Mouse (Mus musculus) hindbrain, postnatal 0 days (tissue): ENCODE results near the gene Lztfl1. TPM values are rescaled to one million over a fixed set of nuclear protein-coding genes. Genes with fewer than 3 reads are reported as not detected.
"Not testable (repeated sequence)": the region's sequence is repeated elsewhere in the genome, so short reads cannot be mapped to it uniquely, and the experiment has no call there.

Experiments
- ATAC-seq: fragments of 200-750 bp; cut with Nextera tagmentation; 2 replicates; pipeline ENCODE4 v1.8.0; 2017; ENCODE audit warnings: mild to moderate bottlenecking, moderate TSS enrichment, moderate library complexity
- DNase-seq: peaks from one replicate; pipeline ENCODE4 v3.0.0-alpha.2; 2015; ENCODE audit warnings: low spot score
- H3K27ac ChIP-seq: fragments of 300-500 bp; sonication (generic); 2 replicates; pipeline ENCODE4 v1.5.1; 2014; ENCODE audit warnings: mild to moderate bottlenecking
- H3K27me3 ChIP-seq: fragments of 300-500 bp; sonication (generic); 2 replicates; pipeline ENCODE4 v1.6.1; 2014; ENCODE audit warnings: low read length, mixed read lengths; ENCODE audit not compliant: insufficient read depth
- H3K36me3 ChIP-seq: fragments of 300-500 bp; sonication (generic); 2 replicates; pipeline ENCODE4 v1.6.1; 2014; ENCODE audit warnings: low read length, mixed read lengths; ENCODE audit not compliant: insufficient read depth
- H3K4me1 ChIP-seq: fragments of 300-500 bp; sonication (generic); 2 replicates; pipeline ENCODE4 v1.6.1; 2014; ENCODE audit warnings: antibody characterized with exemption, low read length, mixed read lengths; ENCODE audit not compliant: insufficient read depth
- H3K4me2 ChIP-seq: fragments of 300-500 bp; sonication (generic); 2 replicates; pipeline ENCODE4 v1.6.1; 2014; ENCODE audit warnings: low read depth, mild to moderate bottlenecking, low read length, moderate library complexity, mixed read lengths
- H3K4me3 ChIP-seq: fragments of 300-500 bp; sonication (generic); 2 replicates; pipeline ENCODE4 v1.5.1; 2014; ENCODE audit warnings: low read length
- H3K9ac ChIP-seq: fragments of 300-500 bp; sonication (generic); replicated peaks from 2 replicates; pipeline ENCODE4 v1.6.1; 2014; ENCODE audit warnings: mild to moderate bottlenecking, low read length, moderate library complexity, mixed read lengths
- H3K9me3 ChIP-seq: fragments of 300-500 bp; sonication (generic); 2 replicates; pipeline ENCODE4 v1.6.1; 2016; ENCODE audit warnings: low read length, mixed read lengths
- CTCF ChIP-seq: IDR thresholded peaks from 2 replicates; pipeline ENCODE4 v1.5.1; 2016; ENCODE audit warnings: antibody characterized with exemption, control low read depth, low read depth
- WGBS: fragments of 180-500 bp; shearing (Covaris S2); extraction: QIAGEN DNeasy Blood & Tissue Kit; methylation state at CpG from one replicate; pipeline ENCODE4 v1.1.7; 2014; 5-methylcytosine and 5-hydroxymethylcytosine counted together
- polyA plus RNA-seq: library from polyadenylated mRNA; unstranded; fragments of >200 nt; fragmentation: Nextera tagmentation; extraction: Ambion mirVana; gene quantifications from 2 replicates; pipeline ENCODE4 v1.2.1, GENCODE M21; 2015
- total RNA-seq: library from RNA; depleted of rRNA; stranded (reverse); fragments of >200 nt; gene quantifications from 2 replicates; pipeline ENCODE4 v1.2.3, GENCODE M21; 2014

Lztfl1 gene
- total and polyA plus RNA-seq, 2 experiments from 2014 or later: 21.4 to 43.3 TPM

DNA sequence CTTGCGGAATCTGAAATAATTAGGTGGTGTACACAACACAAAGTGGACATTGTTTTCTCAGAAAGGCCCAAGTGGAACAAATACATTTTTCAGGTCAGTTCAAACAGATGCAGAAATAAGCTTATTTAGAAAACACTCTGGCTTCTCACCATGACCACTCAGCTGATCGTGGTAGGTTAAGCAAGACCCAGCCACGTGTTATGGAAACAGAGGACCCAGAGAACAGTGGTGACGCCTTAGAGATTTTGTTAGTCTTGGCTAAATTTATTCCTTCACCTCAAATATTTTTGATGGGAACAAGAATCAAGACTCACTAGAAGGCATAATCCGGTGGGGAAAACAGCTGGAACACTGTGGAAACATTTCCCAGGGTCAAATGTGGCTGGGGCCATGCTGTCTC, 31.3 kb downstream of the Lztfl1 start:
- Histone ChIP-seq H3K4me3 (no peak overlapping the region), H3K4me1 (no peaks in the 10 kb centered on the region), H3K27ac (no peak overlapping the region), H3K36me3 (no peaks in the 10 kb centered on the region), H3K27me3 (no peaks in the 10 kb centered on the region), H3K9ac (no peak overlapping the region), H3K4me2 (no peak overlapping the region), H3K9me3 (no peaks in the 10 kb centered on the region)
- ATAC-seq (no peak), DNase-seq (peak; percentile 2)
- TF ChIP-seq CTCF: no peak
- 60% methylated on average over 5 of the region's 5 CpGs for WGBS

DNA sequence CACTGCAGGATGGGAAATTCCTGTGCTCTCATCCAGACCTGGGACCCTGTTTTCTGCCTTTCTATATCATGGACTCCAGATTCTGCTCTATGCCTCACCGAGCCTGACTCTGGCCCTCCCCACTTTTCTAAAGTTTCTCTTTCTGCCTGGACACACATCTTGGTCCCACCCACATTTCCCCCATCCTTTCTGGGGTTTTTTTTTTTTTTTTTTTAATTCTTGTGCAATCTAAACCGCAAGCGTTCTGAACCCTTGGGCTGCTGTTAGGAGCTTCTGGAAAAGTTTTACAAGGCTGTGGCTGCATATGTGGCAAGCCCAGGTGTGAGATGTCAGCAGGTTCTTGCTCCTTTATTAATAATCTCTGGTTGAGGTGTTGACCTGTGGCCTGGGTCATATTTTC, 33.8 kb downstream of the Lztfl1 start:
- H3K9me3 ChIP-seq: no peaks in the 10 kb centered on the region
- no peak overlapping the region for H3K9ac ChIP-seq
- WGBS: 63% methylated on average over 3 of the region's 3 CpGs
- ATAC-seq (no peak), DNase-seq (no peak)
- H3K4me3 ChIP-seq: no peak overlapping the region
- H3K4me1 ChIP-seq: no peaks in the 10 kb centered on the region
- no peak overlapping the region for H3K27ac ChIP-seq
- H3K4me2 ChIP-seq: no peak overlapping the region
- no peaks in the 10 kb centered on the region for H3K36me3 ChIP-seq
- TF ChIP-seq CTCF: no peak
- no peaks in the 10 kb centered on the region for H3K27me3 ChIP-seq

DNA sequence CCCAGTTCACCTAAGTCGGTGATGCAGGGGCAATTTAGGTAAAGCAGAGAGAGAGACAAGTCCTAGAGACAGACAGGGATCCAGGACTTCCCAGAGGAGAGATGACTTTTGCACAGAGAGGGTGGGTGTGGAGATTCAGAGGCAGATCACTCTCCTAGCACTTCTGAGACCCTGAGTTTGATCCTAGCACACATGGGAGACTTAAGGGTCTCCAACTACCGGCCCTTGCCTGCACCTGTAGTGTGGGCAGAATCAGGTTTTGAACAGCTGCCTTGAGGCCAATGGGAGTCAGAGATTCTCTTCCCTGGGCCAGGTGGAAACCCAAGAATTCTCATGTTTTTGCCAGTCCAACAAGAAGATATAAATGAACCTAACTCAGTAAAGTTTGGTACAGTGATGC, 38.3 kb downstream of the Lztfl1 start:
- Histone ChIP-seq H3K9me3 (no peaks in the 10 kb centered on the region), H3K27me3 (peaks cover 12% of the 10 kb centered on the region; the same call in 1 of the 2 replicates), H3K4me2 (peak overlapping the region; percentile 70), H3K9ac (no peak overlapping the region), H3K36me3 (no peaks in the 10 kb centered on the region), H3K4me3 (peak overlapping the region; percentile 43; the same call in 1 of the 2 replicates), H3K27ac (no peak overlapping the region), H3K4me1 (no peaks in the 10 kb centered on the region)
- no peak for TF ChIP-seq CTCF
- ATAC-seq (no peak), DNase-seq (no peak)
- WGBS: 39% methylated on average over 2 of the region's 2 CpGs

DNA sequence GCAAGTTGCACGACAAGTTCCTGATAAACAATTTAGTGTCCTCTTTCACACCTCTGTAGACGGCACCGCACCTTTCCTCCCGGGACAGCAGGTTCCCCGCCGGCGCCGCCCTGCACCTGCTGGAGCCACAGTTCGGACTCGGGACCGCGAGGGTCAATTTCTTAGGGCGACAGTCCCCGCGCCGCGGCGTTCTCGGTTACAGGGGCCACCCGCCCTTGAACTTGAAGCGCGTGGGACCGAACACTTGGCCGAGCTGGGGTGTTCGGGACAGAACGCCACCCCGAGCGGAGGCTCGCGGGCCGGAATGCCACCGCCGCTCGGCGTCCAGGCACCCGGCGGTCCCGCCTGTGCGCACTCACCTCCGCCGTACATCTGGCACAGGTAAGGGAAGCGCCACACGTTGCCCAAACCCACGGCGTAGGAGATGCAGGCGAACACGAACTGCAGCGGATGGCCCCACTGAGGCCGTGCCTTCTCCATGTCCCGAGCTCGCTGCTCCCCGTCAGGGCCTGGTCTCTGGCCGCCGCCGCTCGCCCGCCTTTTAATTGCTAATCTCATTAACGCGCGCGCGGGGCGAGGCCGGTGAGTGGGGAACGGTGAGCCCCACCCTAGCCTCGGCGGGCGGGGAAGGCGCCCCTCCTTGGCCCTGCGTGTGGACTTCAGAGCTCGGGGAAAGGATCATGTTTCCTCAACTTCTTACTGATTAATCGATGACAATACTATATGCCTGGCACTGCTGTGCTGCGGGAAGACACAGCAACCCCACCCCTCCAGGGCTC, 39.0 kb downstream of the Lztfl1 start, which contains the start of the genes Ccr9 and Slc6a20a:
TSS of gene Ccr9 (plus strand) at position 113 of the 779 bp plus-strand sequence.
TSS of gene Slc6a20a (minus strand) at position 559 of the 779 bp plus-strand sequence.
- Histone ChIP-seq H3K4me3 (peak within 1 kb of the TSS; percentile 43), H3K4me2 (peak within 1 kb of the TSS; percentile 70), H3K9me3 (no peaks in the 10 kb centered on the region), H3K27ac (no peak within 1 kb of the TSS; the same call in 1 of the 2 replicates), H3K9ac (peak within 1 kb of the TSS; percentile 35), H3K4me1 (no peaks in the 10 kb centered on the region), H3K27me3 (peaks cover 12% of the 10 kb centered on the region; the same call in 1 of the 2 replicates), H3K36me3 (no peaks in the 10 kb centered on the region)
- DNase-seq: no peak
- 0 out of 2 replicates have a peak, but pooled peaks have one; percentile 18 for ATAC-seq
- WGBS: under 1% methylated on average over 73 of the region's 73 CpGs
- TF ChIP-seq CTCF: no peak

DNA sequence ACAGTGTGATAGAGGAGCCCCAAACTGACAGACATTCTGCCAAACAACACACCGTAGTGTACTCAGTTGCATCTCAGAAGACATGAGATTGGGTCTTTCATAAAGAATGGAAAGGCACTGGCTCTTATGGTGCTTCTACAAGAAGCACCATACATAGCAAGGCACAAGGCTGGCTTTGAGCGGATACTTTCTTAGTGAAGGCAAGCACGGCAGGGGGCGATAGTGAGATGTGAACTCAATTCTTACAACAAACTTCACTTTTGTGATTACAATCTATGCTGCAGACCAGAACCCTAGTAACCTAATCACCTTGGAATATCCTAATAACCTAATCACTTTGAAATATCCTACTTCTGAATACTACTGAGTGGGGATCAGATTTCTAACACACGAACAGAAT, 51.9 kb downstream of the Lztfl1 start:
- Histone ChIP-seq H3K27ac (no peak overlapping the region), H3K9me3 (no peaks in the 10 kb centered on the region), H3K36me3 (no peaks in the 10 kb centered on the region), H3K4me2 (no peak overlapping the region), H3K4me1 (no peaks in the 10 kb centered on the region), H3K9ac (no peak overlapping the region), H3K4me3 (no peak overlapping the region), H3K27me3 (no peaks in the 10 kb centered on the region)
- DNase-seq: peak; percentile 49
- TF ChIP-seq CTCF: peak; percentile 46
- ATAC-seq: no peak
- 58% methylated on average over 5 of the region's 5 CpGs for WGBS

DNA sequence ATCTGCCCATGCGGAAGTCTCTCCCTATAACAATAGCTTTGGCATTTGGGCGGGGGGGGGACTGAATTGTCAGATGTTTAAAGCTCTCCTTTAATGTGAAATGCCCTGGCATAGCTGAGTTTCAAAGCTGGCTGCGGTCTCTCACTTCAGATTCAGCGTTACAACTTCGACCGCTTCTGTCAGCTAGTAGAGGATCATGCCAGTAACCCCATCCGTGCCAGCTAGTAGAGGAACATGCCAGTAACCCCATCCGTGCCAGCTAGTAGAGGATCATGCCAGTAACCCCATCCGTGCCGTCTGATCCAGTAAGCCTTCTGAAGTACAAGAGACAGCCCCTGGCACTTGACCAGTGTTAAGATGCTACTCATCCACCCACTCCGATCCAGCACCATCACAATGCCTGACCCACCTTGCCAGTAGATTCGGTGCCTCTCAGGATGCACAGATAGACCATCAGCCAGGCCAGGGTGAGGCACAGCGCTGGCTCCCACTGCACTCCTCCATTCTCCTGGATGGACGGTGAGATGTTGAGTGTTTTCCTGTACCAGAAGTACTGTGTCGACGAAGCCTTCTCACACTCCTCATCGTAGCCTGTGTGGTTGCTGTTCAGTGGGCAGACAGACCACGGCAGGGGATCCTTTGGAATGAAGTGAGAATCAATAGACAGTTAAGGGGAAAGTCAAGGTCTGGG, 57.4 kb downstream of the Lztfl1 start:
- H3K9ac ChIP-seq, H3K9me3 ChIP-seq, DNase-seq, H3K4me3 ChIP-seq, H3K27me3 ChIP-seq, H3K4me2 ChIP-seq, H3K4me1 ChIP-seq, H3K27ac ChIP-seq, H3K36me3 ChIP-seq: not testable (repeated sequence)
- 72% methylated on average over 18 of the region's 18 CpGs for WGBS
- peak; percentile 38; the same call in 1 of the 2 replicates for ATAC-seq

DNA sequence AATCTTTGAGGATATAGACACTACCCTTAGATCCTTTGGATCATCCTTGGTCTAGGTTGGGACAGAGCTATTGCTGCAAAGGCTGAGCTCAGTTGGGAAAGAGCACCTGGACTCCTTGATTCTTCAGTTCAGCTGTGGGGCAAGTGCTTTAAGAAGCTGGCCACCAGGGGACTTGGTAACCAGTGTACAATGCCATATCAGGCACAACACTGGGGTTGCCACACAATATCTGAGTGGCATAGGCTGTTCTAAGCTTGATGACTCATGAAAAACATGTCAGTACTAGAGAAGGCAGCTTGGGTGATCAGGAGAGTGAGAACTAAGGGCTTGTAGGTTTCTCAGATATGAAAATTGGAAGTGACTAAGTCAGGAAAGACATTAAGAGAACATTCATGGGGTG, 58.5 kb downstream of the Lztfl1 start:
- H3K4me2 ChIP-seq: no peak overlapping the region
- H3K4me1 ChIP-seq: no peaks in the 10 kb centered on the region
- H3K27ac ChIP-seq: no peak overlapping the region
- H3K9me3 ChIP-seq: no peaks in the 10 kb centered on the region
- H3K4me3 ChIP-seq: no peak overlapping the region
- H3K9ac ChIP-seq: no peak overlapping the region
- no peaks in the 10 kb centered on the region for H3K27me3 ChIP-seq
- ATAC-seq (no peak), DNase-seq (no peak)
- H3K36me3 ChIP-seq: no peaks in the 10 kb centered on the region
- TF ChIP-seq CTCF: no peak
